Mouse (Mus musculus) kidney, postnatal 14 days (tissue): Measurements from ENCODE around the gene Kdm4d.
"Not testable (repeated sequence)": the region's sequence is repeated elsewhere in the genome, so short reads cannot be mapped to it uniquely, and the experiment has no call there.

Experiments used
- DNase-seq: peaks from one replicate; pipeline ENCODE4 v3.0.0; 2022; ENCODE audit warnings: mixed read lengths

Kdm4d gene

DNA sequence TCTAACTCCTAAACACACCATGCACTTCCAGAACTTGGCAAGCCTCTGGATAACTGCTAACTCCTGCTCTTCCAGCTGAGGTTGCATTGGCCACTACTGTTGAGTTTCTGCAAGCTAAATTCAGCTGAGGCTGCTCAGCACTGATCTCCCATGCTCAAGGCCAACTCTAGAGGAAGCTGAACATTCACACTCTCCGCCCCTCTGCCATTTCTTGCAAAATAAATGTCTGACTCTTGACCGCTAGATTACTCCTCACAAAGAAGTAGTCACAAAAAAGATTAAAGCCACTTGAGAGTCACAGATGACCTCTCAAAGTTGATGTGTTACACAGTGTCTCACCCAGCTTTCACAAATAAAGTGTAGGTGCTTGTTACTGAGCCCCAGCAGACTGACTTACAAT lies 53.2 kb downstream of the Kdm4d start:
- not testable (repeated sequence) for DNase-seq

DNA sequence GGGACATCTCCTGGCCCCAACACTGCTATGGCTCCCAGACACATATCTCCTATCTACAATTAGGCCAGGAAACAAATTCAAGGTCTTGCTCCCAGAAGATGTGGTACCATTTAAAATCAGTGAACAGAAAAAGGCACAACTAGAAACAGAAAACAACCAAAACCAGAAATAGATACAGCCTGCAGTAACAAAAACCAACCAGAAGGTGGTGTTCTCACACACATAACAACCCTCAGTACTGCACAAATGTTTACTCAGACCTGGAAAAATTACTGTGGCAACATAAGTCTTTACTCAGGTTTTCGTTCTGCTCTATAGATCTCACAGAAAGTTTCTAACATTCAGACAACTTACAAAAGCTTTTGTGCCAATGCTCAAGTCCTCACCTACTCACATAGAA lies 59.9 kb downstream of the Kdm4d start:
- DNase-seq: no peak

DNA sequence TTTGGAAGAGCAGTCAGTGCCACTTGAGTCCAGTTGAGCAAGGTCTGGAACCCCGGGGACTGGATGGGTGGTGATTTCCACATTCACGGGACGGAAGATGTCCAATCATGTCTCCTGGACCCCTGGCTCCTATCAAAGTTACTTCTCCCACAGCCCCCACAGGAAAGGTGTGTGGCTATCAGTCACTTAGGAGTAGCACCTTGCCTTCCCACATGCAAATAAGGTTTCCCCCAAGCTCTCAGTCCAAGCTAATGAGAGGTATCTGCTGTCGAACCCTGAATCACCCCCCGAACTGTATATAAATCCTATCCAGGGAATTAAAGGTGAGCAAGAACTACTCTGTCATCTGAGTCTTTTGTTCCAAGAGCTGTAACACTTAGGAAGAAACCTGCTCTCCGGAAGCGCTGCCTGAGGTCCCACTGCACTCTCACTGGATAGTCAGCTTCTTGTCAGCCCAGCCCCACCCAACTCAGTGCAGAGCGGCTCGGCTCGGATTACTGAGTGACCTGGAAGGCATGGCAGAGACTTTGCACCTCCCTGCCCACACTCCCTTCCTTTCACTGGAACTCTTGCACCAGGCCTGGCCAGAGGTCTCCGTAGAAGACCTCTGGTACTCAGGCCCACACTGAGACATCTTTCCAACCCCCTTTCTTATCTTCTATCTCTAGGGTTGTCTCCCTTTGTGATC lies 66.9 kb downstream of the Kdm4d start:
- peak; percentile 12 for DNase-seq
